Mouse (Mus musculus): Measurements from ENCODE around the gene Prpf19. TPM values are rescaled to one million over a fixed set of nuclear protein-coding genes. Genes with fewer than 3 reads are reported as not detected.
A peak's percentile ranks its signal among the peaks of the same experiment; 100 is the strongest.

Prpf19 gene
- polyA plus RNA-seq (2014; fragmentation: Nextera tagmentation; extraction: Ambion mirVana) = 61.0 and 75.7 TPM in 2 replicates

- ATAC-seq (ENCODE audit: low FRiP score, low TSS enrichment) = peak; percentile 96
- H3K27me3 ChIP-seq (ENCODE audit: control insufficient read depth, insufficient read depth, low read length) = no peaks in the 10 kb centered on the region
- 0% methylated on average over 42 of the region's 43 CpGs for WGBS
- no peaks in the 10 kb centered on the region for H3K9me3 ChIP-seq (ENCODE audit: control insufficient read depth, low read length)
- peak within 1 kb of the TSS; percentile 79 for H3K4me3 ChIP-seq (ENCODE audit: low read length)
- peak within 1 kb of the TSS; percentile 83 for H3K9ac ChIP-seq (ENCODE audit: low read depth, low read length)
- H3K27ac ChIP-seq (ENCODE audit: low read depth, low read length) = peak within 1 kb of the TSS; percentile 85
- peaks cover 14% of the 10 kb centered on the region; the same call in 1 of the 2 replicates for H3K4me1 ChIP-seq (ENCODE audit: control insufficient read depth, insufficient read depth, low read length)
- H3K36me3 ChIP-seq (ENCODE audit: control insufficient read depth, insufficient read depth, low read length) = peaks cover 30% of the 10 kb centered on the region
- peak within 1 kb of the TSS; percentile 86 for H3K4me2 ChIP-seq (replicated peaks; ENCODE audit: low read depth, low read length)
Observed at GRCm38 (mm10) chr19:10895016-10895528, at the start of gene Prpf19. TSS of gene Prpf19 (plus strand) at chr19:10895231.

- no peak overlapping the region for H3K9ac ChIP-seq (ENCODE audit: low read depth, low read length)
- 0 out of 2 replicates have a peak, but pooled peaks cover 5% of the 10 kb centered on the region for H3K27me3 ChIP-seq (ENCODE audit: control insufficient read depth, insufficient read depth, low read length)
- no peak overlapping the region for H3K27ac ChIP-seq (ENCODE audit: low read depth, low read length)
- peaks cover 4% of the 10 kb centered on the region; the same call in 1 of the 2 replicates for H3K4me1 ChIP-seq (ENCODE audit: control insufficient read depth, insufficient read depth, low read length)
- H3K36me3 ChIP-seq (ENCODE audit: control insufficient read depth, insufficient read depth, low read length) = no peaks in the 10 kb centered on the region
- WGBS = 87% methylated on average over 3 of the region's 3 CpGs
- no peak overlapping the region for H3K4me3 ChIP-seq (ENCODE audit: low read length)
- ATAC-seq (ENCODE audit: low FRiP score, low TSS enrichment) = no peak
- H3K4me2 ChIP-seq (replicated peaks; ENCODE audit: low read depth, low read length) = no peak overlapping the region
- no peaks in the 10 kb centered on the region for H3K9me3 ChIP-seq (ENCODE audit: control insufficient read depth, low read length)
Observed at GRCm38 (mm10) chr19:10845454-10845853, 49.6 kb upstream of the Prpf19 start.

- no peak overlapping the region for H3K9ac ChIP-seq (ENCODE audit: low read depth, low read length)
- H3K27ac ChIP-seq (ENCODE audit: low read depth, low read length) = no peak overlapping the region
- no peak overlapping the region for H3K4me2 ChIP-seq (replicated peaks; ENCODE audit: low read depth, low read length)
- 0 out of 2 replicates have a peak, but pooled peaks cover 5% of the 10 kb centered on the region for H3K27me3 ChIP-seq (ENCODE audit: control insufficient read depth, insufficient read depth, low read length)
- no peaks in the 10 kb centered on the region for H3K9me3 ChIP-seq (ENCODE audit: control insufficient read depth, low read length)
- no peaks in the 10 kb centered on the region for H3K36me3 ChIP-seq (ENCODE audit: control insufficient read depth, insufficient read depth, low read length)
- no peak overlapping the region for H3K4me3 ChIP-seq (ENCODE audit: low read length)
- ATAC-seq (ENCODE audit: low FRiP score, low TSS enrichment) = no peak
- WGBS = 77% methylated on average over 7 of the region's 7 CpGs
- peaks cover 4% of the 10 kb centered on the region; the same call in 1 of the 2 replicates for H3K4me1 ChIP-seq (ENCODE audit: control insufficient read depth, insufficient read depth, low read length)
Observed at GRCm38 (mm10) chr19:10846150-10846549, 48.9 kb upstream of the Prpf19 start.

- no peaks in the 10 kb centered on the region for H3K9me3 ChIP-seq (ENCODE audit: control insufficient read depth, low read length)
- ATAC-seq (ENCODE audit: low FRiP score, low TSS enrichment) = no peak
- no peaks in the 10 kb centered on the region for H3K36me3 ChIP-seq (ENCODE audit: control insufficient read depth, insufficient read depth, low read length)
- 50% methylated on average over 3 of the region's 3 CpGs for WGBS
- 0 out of 2 replicates have a peak, but pooled peaks cover 5% of the 10 kb centered on the region for H3K27me3 ChIP-seq (ENCODE audit: control insufficient read depth, insufficient read depth, low read length)
- no peak overlapping the region for H3K4me2 ChIP-seq (replicated peaks; ENCODE audit: low read depth, low read length)
- 0 out of 2 replicates have a peak, but pooled peaks cover 4% of the 10 kb centered on the region for H3K4me1 ChIP-seq (ENCODE audit: control insufficient read depth, insufficient read depth, low read length)
- no peak overlapping the region for H3K4me3 ChIP-seq (ENCODE audit: low read length)
- H3K27ac ChIP-seq (ENCODE audit: low read depth, low read length) = no peak overlapping the region
- H3K9ac ChIP-seq (ENCODE audit: low read depth, low read length) = no peak overlapping the region
Observed at GRCm38 (mm10) chr19:10847311-10848087, 47.5 kb upstream of the Prpf19 start.

GRCm38 (mm10) chr19:10855422-10855821, 39.6 kb upstream of the Prpf19 start:
- peaks cover 40% of the 10 kb centered on the region for H3K36me3 ChIP-seq (ENCODE audit: control insufficient read depth, insufficient read depth, low read length)
- H3K9me3 ChIP-seq (ENCODE audit: control insufficient read depth, low read length) = no peaks in the 10 kb centered on the region
- H3K27ac ChIP-seq (ENCODE audit: low read depth, low read length) = no peak overlapping the region
- H3K4me1 ChIP-seq (ENCODE audit: control insufficient read depth, insufficient read depth, low read length) = no peaks in the 10 kb centered on the region
- no peak overlapping the region for H3K4me2 ChIP-seq (replicated peaks; ENCODE audit: low read depth, low read length)
- no peak overlapping the region for H3K4me3 ChIP-seq (ENCODE audit: low read length)
- no peak overlapping the region for H3K9ac ChIP-seq (ENCODE audit: low read depth, low read length)
- WGBS = 78% methylated on average over 3 of the region's 3 CpGs
- H3K27me3 ChIP-seq (ENCODE audit: control insufficient read depth, insufficient read depth, low read length) = no peaks in the 10 kb centered on the region
- ATAC-seq (ENCODE audit: low FRiP score, low TSS enrichment) = no peak

- no peak for ATAC-seq (ENCODE audit: low FRiP score, low TSS enrichment)
- Histone ChIP-seq H3K4me3 (ENCODE audit: low read length) (no peak overlapping the region), H3K4me1 (ENCODE audit: control insufficient read depth, insufficient read depth, low read length) (no peaks in the 10 kb centered on the region), H3K27me3 (ENCODE audit: control insufficient read depth, insufficient read depth, low read length) (no peaks in the 10 kb centered on the region), H3K27ac (ENCODE audit: low read depth, low read length) (no peak overlapping the region), H3K9ac (ENCODE audit: low read depth, low read length) (no peak overlapping the region), H3K4me2 (replicated peaks; ENCODE audit: low read depth, low read length) (no peak overlapping the region), H3K9me3 (ENCODE audit: control insufficient read depth, low read length) (no peaks in the 10 kb centered on the region), H3K36me3 (ENCODE audit: control insufficient read depth, insufficient read depth, low read length) (peaks cover 51% of the 10 kb centered on the region)
- 62% methylated on average over 2 of the region's 2 CpGs for WGBS
Observed at GRCm38 (mm10) chr19:10856520-10856919, 38.5 kb upstream of the Prpf19 start.

GRCm38 (mm10) chr19:10860072-10860497, 34.9 kb upstream of the Prpf19 start:
- Histone ChIP-seq H3K9ac (ENCODE audit: low read depth, low read length) (no peak overlapping the region), H3K4me1 (ENCODE audit: control insufficient read depth, insufficient read depth, low read length) (no peaks in the 10 kb centered on the region), H3K36me3 (ENCODE audit: control insufficient read depth, insufficient read depth, low read length) (peaks cover 87% of the 10 kb centered on the region), H3K27ac (ENCODE audit: low read depth, low read length) (no peak overlapping the region), H3K9me3 (ENCODE audit: control insufficient read depth, low read length) (no peaks in the 10 kb centered on the region), H3K4me3 (ENCODE audit: low read length) (no peak overlapping the region), H3K4me2 (replicated peaks; ENCODE audit: low read depth, low read length) (no peak overlapping the region), H3K27me3 (ENCODE audit: control insufficient read depth, insufficient read depth, low read length) (no peaks in the 10 kb centered on the region)
- WGBS = 60% methylated on average over 22 of the region's 22 CpGs
- ATAC-seq (ENCODE audit: low FRiP score, low TSS enrichment) = peak; percentile 44

- 90% methylated on average over 13 of the region's 13 CpGs for WGBS
- peaks cover 57% of the 10 kb centered on the region for H3K36me3 ChIP-seq (ENCODE audit: control insufficient read depth, insufficient read depth, low read length)
- no peak for ATAC-seq (ENCODE audit: low FRiP score, low TSS enrichment)
Observed at GRCm38 (mm10) chr19:10866351-10866750, 28.7 kb upstream of the Prpf19 start.

More at GRCm38 (mm10) chr19:10866351-10866750, 28.7 kb upstream of the Prpf19 start:
- Histone ChIP-seq H3K4me2 (replicated peaks; ENCODE audit: low read depth, low read length) (no peak overlapping the region), H3K27me3 (ENCODE audit: control insufficient read depth, insufficient read depth, low read length) (no peaks in the 10 kb centered on the region), H3K27ac (ENCODE audit: low read depth, low read length) (no peak overlapping the region), H3K9ac (ENCODE audit: low read depth, low read length) (no peak overlapping the region), H3K4me3 (ENCODE audit: low read length) (no peak overlapping the region), H3K9me3 (ENCODE audit: control insufficient read depth, low read length) (no peaks in the 10 kb centered on the region), H3K4me1 (ENCODE audit: control insufficient read depth, insufficient read depth, low read length) (peaks cover 20% of the 10 kb centered on the region)
